Mouse (Mus musculus): Measurements from ENCODE around the gene Cdkal1.

- no peak for TF ChIP-seq ZNF384 (IDR thresholded peaks at IDR 0.05; ENCODE audit: low read depth, low read length)
- TF ChIP-seq ZC3H11A (IDR thresholded peaks at IDR 0.05; ENCODE audit: borderline replicate concordance, low read depth, low read length) = no peak
- TF ChIP-seq CHD2 (IDR thresholded peaks at IDR 0.05; ENCODE audit: low read depth, low read length) = no peak
- no peak for TF ChIP-seq HCFC1 (IDR thresholded peaks at IDR 0.05; ENCODE audit: borderline replicate concordance, insufficient read depth, low read length)
- no peak for TF ChIP-seq MAFK (IDR thresholded peaks at IDR 0.05; ENCODE audit: insufficient read depth, low read depth, low read length)
These were observed 48.6 kb downstream of the Cdkal1 start for GRCm38 (mm10) chr13:29806871-29807270.

Data from ES-E14 (cell line).